Mouse (Mus musculus) midbrain, postnatal 0 days (tissue): ENCODE data around the gene Col4a1. TPM values are rescaled to one million over a fixed set of nuclear protein-coding genes. Genes with fewer than 3 reads are reported as not detected.

Experiments
- ATAC-seq: fragments of 200-750 bp; cut with Nextera tagmentation; 2 replicates; pipeline ENCODE4 v1.8.0; 2017; ENCODE audit warnings: moderate number of reproducible peaks, mild to moderate bottlenecking, moderate TSS enrichment, moderate library complexity; ENCODE audit not compliant: low FRiP score
- DNase-seq: peaks from one replicate; pipeline ENCODE4 v3.0.0-alpha.2; 2015; ENCODE audit warnings: low spot score
- H3K27ac ChIP-seq: fragments of 300-500 bp; sonication (generic); 2 replicates; pipeline ENCODE4 v1.5.1; 2014; ENCODE audit warnings: low read depth, mild to moderate bottlenecking, low read length, mixed read lengths
- H3K27me3 ChIP-seq: fragments of 300-500 bp; sonication (generic); 2 replicates; pipeline ENCODE4 v1.6.1; 2014; ENCODE audit warnings: low read length, control low read depth, mixed read lengths; ENCODE audit not compliant: insufficient read depth
- H3K36me3 ChIP-seq: fragments of 300-500 bp; sonication (generic); 2 replicates; pipeline ENCODE4 v1.6.1; 2014; ENCODE audit warnings: low read length, control low read depth, mixed read lengths; ENCODE audit not compliant: insufficient read depth
- H3K4me1 ChIP-seq: fragments of 300-500 bp; sonication (generic); 2 replicates; pipeline ENCODE4 v1.6.1; 2014; ENCODE audit warnings: mild to moderate bottlenecking, control low read depth, antibody characterized with exemption, low read length, mixed read lengths; ENCODE audit not compliant: insufficient read depth
- H3K4me2 ChIP-seq: fragments of 300-500 bp; sonication (generic); 2 replicates; pipeline ENCODE4 v1.6.1; 2014; ENCODE audit warnings: low read depth, mild to moderate bottlenecking, low read length, mixed read lengths; ENCODE audit not compliant: poor library complexity, severe bottlenecking
- H3K4me3 ChIP-seq: fragments of 300-500 bp; sonication (generic); 2 replicates; pipeline ENCODE4 v1.5.1; 2014; ENCODE audit warnings: low read depth, mild to moderate bottlenecking, low read length, moderate library complexity
- H3K9ac ChIP-seq: fragments of 300-500 bp; sonication (generic); replicated peaks from 2 replicates; pipeline ENCODE4 v1.6.1; 2014; ENCODE audit warnings: mild to moderate bottlenecking, low read length, moderate library complexity, mixed read lengths; ENCODE audit not compliant: poor library complexity, severe bottlenecking
- H3K9me3 ChIP-seq: fragments of 300-500 bp; sonication (generic); 2 replicates; pipeline ENCODE4 v1.6.1; 2016; ENCODE audit warnings: low read length, control low read depth
- CTCF ChIP-seq: IDR thresholded peaks from 2 replicates; pipeline ENCODE4 v1.5.1; 2016; ENCODE audit warnings: antibody characterized with exemption, mild to moderate bottlenecking
- WGBS: fragments of 180-500 bp; shearing (Covaris S2); extraction: QIAGEN DNeasy Blood & Tissue Kit; methylation state at CpG from one replicate; pipeline ENCODE4 v1.1.7; 2014; 5-methylcytosine and 5-hydroxymethylcytosine counted together
- polyA plus RNA-seq: library from polyadenylated mRNA; unstranded; fragments of >200 nt; fragmentation: Nextera tagmentation; extraction: Ambion mirVana; gene quantifications from 2 replicates; pipeline ENCODE4 v1.2.1, GENCODE M21; 2015
- total RNA-seq: library from RNA; depleted of rRNA; stranded (reverse); fragments of >200 nt; gene quantifications from 2 replicates; pipeline ENCODE4 v1.2.3, GENCODE M21; 2014

Col4a1 gene
- total and polyA plus RNA-seq, 2 experiments from 2014 or later: 45.2 to 219 TPM

- ATAC-seq (no peak), DNase-seq (no peak)
- no peaks in the 10 kb centered on the region for H3K27me3 ChIP-seq
- no peak overlapping the region for H3K9ac ChIP-seq
- no peak for TF ChIP-seq CTCF
- no peaks in the 10 kb centered on the region; the same call in 1 of the 2 replicates for H3K4me1 ChIP-seq
- H3K9me3 ChIP-seq: no peaks in the 10 kb centered on the region
- H3K36me3 ChIP-seq: no peaks in the 10 kb centered on the region
- no peak overlapping the region for H3K27ac ChIP-seq
- H3K4me3 ChIP-seq: no peak overlapping the region
- no peak overlapping the region for H3K4me2 ChIP-seq
- 93% methylated on average over 3 of the region's 3 CpGs for WGBS
These were observed 43.3 kb upstream of the Col4a1 start for GRCm38 (mm10) chr8:11355900-11356299.

GRCm38 (mm10) chr8:11354800-11355451, 42.3 kb upstream of the Col4a1 start:
- Histone ChIP-seq H3K9ac (no peak overlapping the region), H3K4me2 (no peak overlapping the region), H3K27me3 (no peaks in the 10 kb centered on the region), H3K36me3 (no peaks in the 10 kb centered on the region), H3K9me3 (no peaks in the 10 kb centered on the region), H3K4me3 (no peak overlapping the region), H3K27ac (no peak overlapping the region), H3K4me1 (no peaks in the 10 kb centered on the region; the same call in 1 of the 2 replicates)
- ATAC-seq: no peak
- DNase-seq: no peak
- TF ChIP-seq CTCF: peak; percentile 40
- 89% methylated on average over 8 of the region's 8 CpGs for WGBS

GRCm38 (mm10) chr8:11352514-11352913, 39.9 kb upstream of the Col4a1 start:
- TF ChIP-seq CTCF: no peak
- 72% methylated on average over 11 of the region's 11 CpGs for WGBS
- no peak for ATAC-seq

GRCm38 (mm10) chr8:11351355-11351754, 38.7 kb upstream of the Col4a1 start:
- no peak for TF ChIP-seq CTCF

More at GRCm38 (mm10) chr8:11352514-11352913, 39.9 kb upstream of the Col4a1 start:
- Histone ChIP-seq H3K4me1 (no peaks in the 10 kb centered on the region), H3K36me3 (no peaks in the 10 kb centered on the region), H3K9me3 (no peaks in the 10 kb centered on the region), H3K27ac (no peak overlapping the region), H3K4me3 (no peak overlapping the region), H3K4me2 (no peak overlapping the region), H3K9ac (no peak overlapping the region), H3K27me3 (no peaks in the 10 kb centered on the region)
- DNase-seq: peak; percentile 14

GRCm38 (mm10) chr8:11348622-11349021, 36.0 kb upstream of the Col4a1 start:
- ATAC-seq (no peak), DNase-seq (no peak)
- Histone ChIP-seq H3K27ac (no peak overlapping the region), H3K27me3 (no peaks in the 10 kb centered on the region), H3K4me2 (no peak overlapping the region), H3K36me3 (no peaks in the 10 kb centered on the region), H3K4me1 (no peaks in the 10 kb centered on the region), H3K4me3 (no peak overlapping the region), H3K9me3 (no peaks in the 10 kb centered on the region), H3K9ac (no peak overlapping the region)
- TF ChIP-seq CTCF: no peak
- 91% methylated on average over 11 of the region's 11 CpGs for WGBS

More at GRCm38 (mm10) chr8:11351355-11351754, 38.7 kb upstream of the Col4a1 start:
- DNase-seq (no peak), ATAC-seq (no peak)
- no peak overlapping the region for H3K27ac ChIP-seq
- no peaks in the 10 kb centered on the region for H3K36me3 ChIP-seq
- no peaks in the 10 kb centered on the region for H3K9me3 ChIP-seq
- H3K27me3 ChIP-seq: no peaks in the 10 kb centered on the region
- H3K9ac ChIP-seq: no peak overlapping the region
- no peak overlapping the region for H3K4me3 ChIP-seq
- no peaks in the 10 kb centered on the region for H3K4me1 ChIP-seq
- 88% methylated on average over 6 of the region's 6 CpGs for WGBS
- H3K4me2 ChIP-seq: no peak overlapping the region

- Histone ChIP-seq H3K4me2 (no peak overlapping the region), H3K27ac (no peak overlapping the region), H3K9me3 (no peaks in the 10 kb centered on the region), H3K27me3 (no peaks in the 10 kb centered on the region), H3K4me3 (no peak overlapping the region), H3K9ac (no peak overlapping the region), H3K36me3 (no peaks in the 10 kb centered on the region), H3K4me1 (no peaks in the 10 kb centered on the region)
- no peak for TF ChIP-seq CTCF
- 81% methylated on average over 9 of the region's 9 CpGs for WGBS
- DNase-seq: no peak
- ATAC-seq: no peak
These were observed 35.1 kb upstream of the Col4a1 start for GRCm38 (mm10) chr8:11347699-11348098.
